Mouse (Mus musculus) cerebellum, adult 2 months (tissue): ENCODE results near the gene Taar1.

ENCODE experiments used
- CTCF ChIP-seq: fragments of 200-500 bp; IDR thresholded peaks from 2 replicates; pipeline ENCODE4 v1.5.1; 2011; ENCODE audit warnings: low read depth, mild to moderate bottlenecking, control low read depth, low read length, moderate library complexity, borderline replicate concordance; ENCODE audit not compliant: insufficient read depth
- POLR2A ChIP-seq: fragments of 200-500 bp; IDR thresholded peaks from 2 replicates; pipeline ENCODE4 v1.6.1; 2011; ENCODE audit warnings: low read length, control low read depth, borderline replicate concordance; ENCODE audit not compliant: insufficient read depth

DNA sequence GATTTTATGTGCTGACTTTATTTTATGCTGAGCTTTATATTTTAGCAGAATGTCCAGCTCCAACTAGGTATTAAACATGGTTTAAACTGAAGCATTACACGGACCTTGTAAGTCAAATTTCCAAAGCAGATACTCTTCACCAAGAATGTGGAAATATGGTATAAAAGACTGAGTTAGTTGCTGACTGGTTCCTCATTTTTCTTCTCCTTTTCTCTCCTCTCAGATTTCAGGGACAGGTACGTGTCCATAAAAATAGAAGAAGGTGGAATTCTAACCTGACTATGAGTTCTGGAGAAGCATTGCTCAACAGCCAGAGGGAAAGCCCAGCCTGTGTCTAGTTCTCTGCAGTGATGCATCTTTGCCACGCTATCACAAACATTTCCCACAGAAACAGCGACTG, at the start of gene Taar1:
- no peak for TF ChIP-seq POLR2A
- TF ChIP-seq CTCF: no peak
